Mouse (Mus musculus) fibroblast of lung, adult 2 months (primary cell): ENCODE results near the gene Mbd5.

Experiments
- DNase-seq: peaks from one replicate; pipeline ENCODE4 v3.0.0-alpha.2; 2011; ENCODE audit warnings: low read depth

The Mbd5 gene

DNA sequence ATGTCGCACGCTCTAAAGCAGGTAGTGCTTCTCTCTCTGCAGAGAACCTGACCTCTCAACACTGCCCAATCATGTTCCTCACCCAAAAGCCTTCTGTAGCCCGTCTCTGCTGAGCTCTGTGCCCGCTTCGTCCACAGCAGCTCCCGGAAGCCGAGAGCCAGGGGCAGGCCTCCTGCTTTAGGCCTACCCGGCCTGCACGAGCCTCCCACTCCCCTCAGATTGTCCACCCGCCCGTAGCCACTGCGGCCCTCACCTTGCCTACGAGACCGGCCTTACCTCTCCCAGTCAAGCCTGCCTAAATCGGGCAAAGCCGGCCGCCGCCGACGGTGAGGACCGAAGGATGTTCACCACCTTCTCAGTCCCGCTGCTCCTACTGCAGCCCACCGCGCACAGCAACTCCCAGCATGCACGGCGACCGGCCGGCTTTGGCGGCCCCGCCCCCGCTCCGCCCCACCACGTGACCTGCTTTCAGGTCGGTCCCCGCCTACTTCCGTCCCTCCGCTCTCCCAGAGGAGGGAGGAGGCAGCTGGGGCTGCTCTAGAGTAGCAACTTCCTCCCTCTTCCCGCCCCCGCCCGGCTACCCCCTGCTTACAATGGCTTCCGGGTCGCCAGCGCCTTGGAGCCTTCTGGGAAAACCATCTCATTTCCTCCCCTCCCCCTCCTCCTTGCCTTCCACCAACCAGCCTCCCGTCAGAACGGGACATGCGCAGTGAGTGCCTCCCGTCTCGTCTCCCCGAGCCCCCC lies at the start of gene Mbd5:
Mbd5 (plus strand) TSS at position 668 of the 744 bp plus-strand sequence.
- DNase-seq: peak; percentile 97

DNA sequence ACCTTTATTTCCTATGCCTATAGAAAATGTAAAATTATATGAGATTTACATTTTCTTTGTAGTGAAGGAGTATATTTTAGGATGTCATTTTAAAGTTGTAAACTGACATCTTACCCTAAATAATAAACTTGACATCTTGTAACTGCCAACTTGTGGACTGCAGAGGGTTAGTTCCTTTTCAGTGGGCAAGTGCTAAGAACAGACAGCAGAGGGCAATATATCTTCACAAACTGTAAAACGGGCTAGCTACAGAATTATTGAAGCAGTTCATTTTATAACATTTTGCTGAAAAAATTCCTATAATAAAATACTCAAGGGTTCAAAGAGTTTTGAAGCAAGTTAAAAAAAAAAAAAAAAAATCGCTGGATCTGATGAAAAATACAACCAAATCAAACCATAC lies 40.4 kb upstream of the Mbd5 start:
- peak; percentile 28 for DNase-seq

DNA sequence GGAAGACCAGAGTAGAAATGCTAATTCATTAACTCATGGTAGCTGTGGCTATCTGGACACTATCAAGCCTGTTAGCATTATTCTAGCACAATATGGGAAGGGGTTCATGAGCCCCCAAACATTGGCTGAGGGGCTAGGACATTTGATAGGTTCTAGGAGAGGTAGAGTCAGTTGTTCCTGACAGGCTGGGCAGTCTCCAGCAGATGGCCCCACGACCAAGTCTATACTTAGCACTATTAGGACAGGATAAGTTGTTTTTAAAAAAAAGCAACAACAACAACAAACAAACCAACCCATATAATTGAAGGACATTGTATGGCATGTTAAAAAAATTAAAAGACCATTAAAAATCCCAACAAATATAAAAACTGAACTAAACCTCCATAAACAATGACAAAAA lies 35.1 kb upstream of the Mbd5 start:
- no peak for DNase-seq

DNA sequence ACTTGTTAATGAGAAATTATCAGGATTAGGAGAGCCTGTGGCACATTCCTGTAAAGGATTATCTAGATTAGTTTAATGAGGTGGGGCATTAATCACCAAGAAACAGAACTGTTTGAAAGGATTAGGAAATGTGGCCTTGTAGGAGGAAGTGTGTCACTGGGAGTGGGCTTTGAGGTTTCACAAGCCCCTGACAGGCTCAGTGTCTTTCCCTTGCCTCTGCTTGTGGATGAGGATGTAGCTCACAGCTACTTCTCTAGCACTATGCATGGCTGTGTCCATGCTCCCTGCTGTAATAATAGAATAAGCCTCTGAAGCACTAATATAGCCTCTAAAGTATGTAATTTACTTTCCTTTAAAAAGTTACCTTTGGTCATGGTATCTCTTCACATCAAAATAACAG lies 33.5 kb upstream of the Mbd5 start:
- no peak for DNase-seq

DNA sequence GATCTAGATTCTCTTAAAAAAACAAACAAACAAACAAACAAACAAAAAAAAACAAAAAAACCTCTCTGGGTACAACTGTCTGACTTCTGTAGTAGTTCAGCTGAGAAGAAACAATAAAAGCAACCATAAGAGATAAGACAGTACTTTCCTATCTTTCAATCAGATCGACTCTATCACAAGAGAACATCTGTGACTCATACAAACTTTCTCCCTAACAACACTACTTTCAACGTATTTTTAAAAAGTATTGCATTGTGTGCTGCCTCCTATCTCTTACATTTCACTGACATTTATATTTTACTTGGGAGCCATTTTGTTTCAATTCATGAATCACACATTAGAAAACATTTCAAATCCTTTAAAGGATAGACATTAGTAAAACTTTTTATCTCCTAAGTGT lies 14.2 kb upstream of the Mbd5 start:
- DNase-seq: no peak

DNA sequence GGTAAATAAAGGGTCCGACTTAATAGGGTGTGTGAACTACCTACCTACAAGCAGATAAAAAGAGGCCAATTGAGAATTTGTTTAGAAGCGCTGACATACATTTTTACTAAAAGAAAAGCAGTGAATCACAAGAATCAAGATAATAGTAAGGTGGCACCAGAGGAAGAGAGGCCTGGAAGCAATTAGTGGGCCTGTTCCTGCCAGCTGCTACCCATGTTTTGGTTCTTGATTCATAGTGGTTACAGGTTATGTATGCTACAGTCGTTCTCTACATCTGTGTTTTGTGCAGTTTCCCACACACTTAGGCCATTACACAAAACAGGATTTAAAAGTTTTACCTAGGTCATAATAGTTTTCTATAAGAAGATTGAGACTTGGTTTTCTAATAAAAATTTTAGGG lies 1.5 kb upstream of the Mbd5 start:
- no peak for DNase-seq

DNA sequence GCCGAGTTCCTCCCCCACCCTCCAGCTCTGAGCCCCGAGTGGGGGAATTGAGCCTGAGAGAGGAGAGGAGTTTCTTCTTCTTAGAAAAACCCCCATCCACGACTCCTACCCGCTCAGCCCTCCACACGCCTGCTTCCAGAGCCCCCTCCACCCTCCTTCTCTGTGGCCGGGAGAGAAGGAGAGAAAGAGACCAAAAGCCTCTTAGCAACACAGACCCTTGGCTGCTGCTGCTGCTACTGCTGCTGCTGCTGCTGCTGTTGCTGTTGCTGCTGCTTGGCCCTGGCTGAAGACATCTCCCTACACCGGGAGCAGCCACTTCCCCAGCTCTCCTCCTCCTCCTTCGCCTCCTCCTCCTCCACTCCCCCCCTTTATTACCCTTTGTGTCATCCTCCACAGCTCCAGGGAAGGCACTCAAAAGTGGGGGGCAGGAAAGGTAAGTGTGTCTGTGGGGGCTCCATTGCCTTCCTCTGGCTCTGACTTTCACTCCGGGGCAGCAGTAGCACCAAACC lies 489 bp downstream of the Mbd5 start:
- DNase-seq: no peak

DNA sequence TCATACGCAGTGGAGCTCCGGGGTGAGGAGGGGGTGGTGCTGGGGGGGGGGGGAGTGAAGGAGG lies 776 bp downstream of the Mbd5 start, which contains the start of gene Orc4:
Orc4 (minus strand) TSS at position 26 of the 64 bp plus-strand sequence.
- no peak for DNase-seq

DNA sequence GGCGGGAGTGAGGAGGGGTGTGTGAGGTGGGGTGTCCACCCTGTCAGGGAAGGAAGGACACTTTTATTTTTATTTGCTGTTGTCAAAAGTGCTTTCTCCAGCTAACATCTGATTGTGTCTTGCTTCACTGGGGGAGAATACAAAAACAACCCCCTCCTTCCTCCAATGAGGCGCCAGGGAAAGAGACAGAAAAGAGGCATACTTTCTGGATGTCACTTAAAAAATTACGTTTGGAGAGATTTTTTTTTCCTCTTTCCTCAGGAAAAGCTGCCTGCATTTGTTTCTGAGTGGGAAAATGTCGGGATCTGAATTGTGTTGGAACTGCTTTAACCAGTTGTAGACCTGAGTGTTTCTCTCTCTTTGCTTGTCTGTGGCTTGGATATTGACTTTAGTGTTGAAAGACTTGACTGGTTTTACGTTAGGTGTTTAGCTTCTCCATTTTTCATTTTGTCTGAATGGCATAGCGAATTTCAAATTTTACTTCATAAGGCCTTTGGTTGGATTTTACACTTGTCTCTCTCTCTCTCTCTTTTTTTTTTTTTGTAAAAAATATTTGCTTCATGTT lies 1.1 kb downstream of the Mbd5 start:
- no peak for DNase-seq

DNA sequence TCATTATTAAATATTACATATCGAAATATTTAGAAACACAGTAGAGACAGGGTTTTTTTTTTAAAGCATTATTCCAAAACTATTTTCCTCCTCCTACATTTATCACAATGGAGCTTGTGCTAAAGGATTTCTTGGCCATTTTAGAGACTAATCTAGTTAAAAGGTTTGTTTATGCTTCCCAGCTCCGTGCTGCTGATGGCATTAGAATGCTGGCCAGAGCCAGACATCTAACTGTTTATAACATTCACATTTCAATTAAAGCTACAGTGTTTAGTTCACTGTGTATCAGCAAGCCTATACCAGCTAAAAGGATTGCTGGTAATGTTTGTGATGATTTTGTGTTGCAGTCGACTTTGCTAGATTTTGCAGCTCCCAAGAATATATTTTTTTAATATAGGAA lies 7.3 kb downstream of the Mbd5 start:
- DNase-seq: no peak

DNA sequence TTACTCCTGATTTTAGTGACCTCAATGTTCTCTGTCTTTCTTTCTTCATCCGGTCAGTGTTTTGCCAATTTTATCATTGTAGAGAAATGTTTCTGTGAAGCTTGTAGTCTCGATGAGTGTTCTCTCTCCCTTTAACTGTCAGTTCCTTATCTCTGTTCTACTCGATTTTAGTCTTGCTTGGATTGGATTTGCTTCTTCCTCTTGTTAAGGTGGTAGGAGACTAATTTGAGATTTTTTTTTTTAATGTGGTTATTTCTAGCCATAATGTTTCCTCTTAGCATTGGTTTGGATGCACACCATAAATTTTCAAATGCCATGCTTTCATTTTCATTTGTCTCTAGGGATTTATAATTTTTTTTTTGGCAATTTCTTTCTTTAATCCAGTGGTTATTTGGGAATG lies 29.6 kb downstream of the Mbd5 start:
- DNase-seq: no peak

DNA sequence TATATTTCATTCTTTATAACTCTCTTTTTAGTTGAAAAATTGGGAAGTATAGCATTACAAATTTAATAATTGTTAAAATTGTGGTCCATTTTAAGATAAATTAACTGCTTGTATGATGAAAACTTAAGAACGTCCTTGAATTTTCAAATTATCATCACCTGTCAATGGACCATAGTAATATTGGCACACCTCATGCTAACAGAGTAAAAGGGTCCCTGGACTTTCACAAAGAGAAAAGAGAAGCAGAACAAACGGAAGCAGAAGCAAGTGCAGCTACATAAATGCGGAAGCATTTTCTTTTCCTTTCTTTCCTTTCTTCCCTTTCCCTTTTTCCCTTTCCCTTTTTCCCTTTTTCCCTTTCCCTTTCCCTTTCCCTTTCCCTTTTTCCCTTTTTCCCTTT lies 41.0 kb downstream of the Mbd5 start:
- DNase-seq: no peak

DNA sequence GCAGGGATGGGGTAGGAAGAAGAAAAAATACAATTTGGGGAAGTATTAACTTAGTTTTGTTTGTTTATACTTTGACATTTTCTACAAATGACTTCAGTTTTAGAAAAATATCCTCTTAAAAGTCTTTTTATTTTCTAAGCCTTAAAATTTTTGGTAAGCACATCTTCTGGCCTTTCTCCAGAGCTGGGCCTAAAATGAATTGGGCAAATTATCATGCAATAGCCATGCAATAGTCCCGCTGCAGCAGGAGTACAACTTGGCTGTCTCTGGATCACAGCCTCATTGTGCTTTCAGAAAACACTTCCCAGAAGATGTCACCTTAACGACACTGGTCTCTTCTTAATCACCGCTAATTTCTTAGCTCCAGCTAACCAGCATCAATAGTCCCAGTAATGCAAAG lies 91.2 kb downstream of the Mbd5 start:
- no peak for DNase-seq

DNA sequence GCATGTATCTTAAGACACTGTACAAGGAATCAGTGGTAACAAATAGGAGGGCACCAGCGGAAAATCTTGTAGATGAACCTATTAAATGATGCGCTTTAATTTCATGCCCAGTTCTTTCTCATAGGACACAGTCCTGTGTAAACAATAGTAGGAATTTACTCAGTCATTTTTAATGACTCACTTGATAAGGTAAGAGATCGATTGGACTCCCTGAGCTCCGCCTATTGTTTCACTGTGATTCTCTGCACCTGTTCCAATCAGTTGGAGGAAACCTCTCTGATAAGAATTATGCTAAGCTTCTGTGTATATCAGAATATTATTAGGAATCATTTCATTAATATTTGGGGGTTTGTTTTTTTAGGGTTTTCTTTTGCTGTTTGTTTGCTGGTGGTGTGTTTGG lies 100.7 kb downstream of the Mbd5 start:
- no peak for DNase-seq

DNA sequence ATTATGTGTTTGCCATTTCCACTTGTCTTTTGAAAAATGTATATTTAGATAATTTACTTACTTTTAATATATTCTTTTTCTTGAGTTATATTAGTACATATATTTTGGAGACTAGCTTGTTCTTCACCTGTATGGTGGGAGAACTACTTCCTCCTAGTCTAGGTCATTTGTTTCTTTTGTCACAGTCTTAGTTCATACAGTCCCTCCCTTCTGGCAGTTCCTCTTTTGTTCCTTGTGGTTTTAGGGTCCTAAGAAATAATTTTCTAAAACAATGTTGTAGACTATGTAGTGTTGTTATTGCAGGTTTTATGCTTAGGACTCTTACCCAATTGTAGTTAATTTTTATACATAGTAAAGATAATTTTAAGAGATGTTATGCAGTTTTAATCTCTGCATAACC lies 118.6 kb downstream of the Mbd5 start:
- no peak for DNase-seq

DNA sequence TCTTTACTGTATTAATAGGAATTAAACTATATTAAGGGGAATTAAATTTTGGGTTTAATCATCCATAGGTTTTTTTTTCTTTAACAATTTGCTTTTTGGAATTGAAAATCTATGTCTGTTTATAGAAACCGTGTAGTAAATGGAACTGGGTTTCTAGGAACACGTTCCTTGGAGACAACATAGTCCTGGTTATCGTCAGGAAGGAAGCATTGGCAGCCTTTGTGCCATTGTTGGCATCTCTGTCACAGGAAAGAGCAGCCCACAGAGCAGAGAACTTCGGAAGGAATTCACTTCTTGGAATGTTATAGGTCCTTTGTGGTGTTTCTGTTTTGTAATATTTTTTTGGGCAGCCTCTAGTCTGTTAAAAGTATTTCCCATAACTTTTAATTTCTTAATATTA lies 135.7 kb downstream of the Mbd5 start:
- DNase-seq: no peak

DNA sequence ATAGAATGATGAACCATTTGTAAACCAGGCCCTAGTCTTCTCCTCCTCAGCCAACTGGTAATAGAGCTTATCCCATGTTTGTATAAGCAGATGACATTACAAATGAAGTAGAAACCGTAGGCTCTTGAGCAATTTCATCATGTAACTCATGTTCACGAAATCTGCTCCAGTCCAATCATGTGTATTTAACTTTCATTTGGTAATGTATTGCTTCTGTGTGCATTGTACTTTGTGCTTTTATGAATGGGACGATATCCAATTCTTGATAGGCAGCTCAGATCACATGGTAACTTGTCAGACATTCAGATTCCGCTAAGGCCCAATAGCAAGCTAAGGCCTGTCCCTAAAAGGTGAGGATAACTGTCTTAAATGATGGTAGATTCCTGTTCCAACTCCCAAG lies 141.5 kb downstream of the Mbd5 start:
- no peak for DNase-seq

DNA sequence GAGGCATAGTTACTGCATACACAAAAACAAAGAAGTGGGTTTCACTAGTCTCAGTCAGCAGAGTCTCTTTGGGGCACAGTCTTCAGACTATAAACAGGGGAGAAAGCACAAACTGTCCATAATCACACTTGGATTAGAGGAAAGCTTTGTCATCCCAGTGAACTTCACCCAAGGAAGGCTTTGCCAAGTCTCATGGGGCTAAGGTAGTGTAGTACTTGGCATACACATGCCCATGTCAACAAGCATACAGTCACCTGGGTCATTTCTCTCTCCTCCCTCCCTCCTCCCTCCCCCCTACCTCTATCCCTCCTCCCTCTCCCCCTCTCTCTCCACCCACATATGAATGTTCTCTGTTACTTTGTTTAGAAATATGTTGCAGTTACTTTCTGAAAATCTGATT lies 147.5 kb downstream of the Mbd5 start:
- DNase-seq: no peak

DNA sequence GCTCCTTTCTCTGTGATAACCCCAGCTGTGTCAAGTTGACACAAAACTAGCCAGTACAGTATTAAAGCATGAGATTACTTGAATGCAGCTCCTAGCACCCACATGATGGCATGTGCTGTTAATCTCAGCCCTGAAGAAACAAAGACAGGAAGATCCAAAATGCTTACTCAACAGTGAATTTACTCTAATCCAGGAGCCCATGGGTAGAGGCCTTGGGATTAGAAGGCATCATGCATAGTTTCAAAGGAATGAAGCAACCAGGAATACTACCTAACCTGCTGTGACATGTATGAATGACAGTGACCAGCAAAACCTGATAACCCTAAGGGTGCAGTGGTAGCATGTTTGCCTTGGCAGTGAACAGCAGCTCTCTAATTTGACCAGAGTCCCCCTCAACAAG lies 159.6 kb downstream of the Mbd5 start:
- DNase-seq: no peak

DNA sequence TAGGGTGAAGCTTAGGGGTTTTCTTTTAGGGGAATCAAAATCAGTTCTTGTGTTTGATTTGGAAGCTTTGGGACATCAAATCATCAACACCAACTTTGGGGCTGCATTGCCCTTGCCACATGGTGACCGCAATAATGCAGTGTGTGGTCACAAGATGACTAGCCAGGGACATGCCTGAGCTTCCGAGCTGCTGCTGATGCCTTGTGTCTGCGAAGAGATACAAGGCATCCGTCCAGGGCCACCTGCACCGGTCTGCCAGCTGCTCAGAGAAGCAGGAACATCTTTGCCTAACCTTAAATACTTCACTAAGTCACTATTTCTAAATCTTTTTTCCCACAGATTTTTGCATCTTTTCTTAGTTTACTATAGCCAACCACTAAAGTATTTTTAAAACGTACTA lies 170.6 kb downstream of the Mbd5 start:
- no peak for DNase-seq

DNA sequence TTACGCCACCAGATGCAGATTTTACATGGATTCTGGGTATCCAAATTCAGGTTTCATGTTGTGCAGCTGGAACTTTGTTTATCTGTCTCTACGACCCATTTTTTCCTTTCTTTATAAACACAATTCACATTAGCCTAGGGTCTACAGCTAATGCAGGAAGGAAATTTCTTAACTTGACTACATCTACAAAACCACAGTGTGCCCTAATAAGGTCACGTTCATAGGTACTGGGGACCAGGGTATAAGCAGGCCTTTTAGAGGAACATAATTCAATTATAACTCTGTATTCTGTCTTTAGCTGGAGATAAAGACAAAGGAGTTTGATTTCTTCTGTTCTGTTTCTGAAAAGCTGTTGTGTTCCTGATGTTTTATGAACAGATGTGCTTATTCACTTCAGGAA lies 172.3 kb downstream of the Mbd5 start:
- no peak for DNase-seq

DNA sequence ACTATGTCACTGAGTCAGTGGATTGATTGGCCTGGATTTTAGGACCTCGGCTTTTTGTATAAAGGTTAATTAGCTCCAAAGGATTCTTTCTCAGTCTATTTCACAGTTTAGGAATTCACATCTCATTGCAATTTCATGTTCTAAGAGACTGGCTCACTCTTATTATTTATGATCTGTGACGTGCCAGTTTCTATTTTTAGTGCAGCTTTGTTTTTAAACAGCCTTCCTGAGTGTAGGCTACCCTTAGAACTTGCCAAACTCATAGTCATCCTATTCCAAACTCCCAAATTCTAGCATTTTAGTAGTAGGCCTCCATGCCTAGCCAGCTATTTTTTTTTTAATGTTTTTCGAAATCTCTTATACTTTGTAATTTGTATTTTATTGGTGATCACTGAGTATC lies 192.9 kb downstream of the Mbd5 start:
- peak; percentile 7 for DNase-seq

DNA sequence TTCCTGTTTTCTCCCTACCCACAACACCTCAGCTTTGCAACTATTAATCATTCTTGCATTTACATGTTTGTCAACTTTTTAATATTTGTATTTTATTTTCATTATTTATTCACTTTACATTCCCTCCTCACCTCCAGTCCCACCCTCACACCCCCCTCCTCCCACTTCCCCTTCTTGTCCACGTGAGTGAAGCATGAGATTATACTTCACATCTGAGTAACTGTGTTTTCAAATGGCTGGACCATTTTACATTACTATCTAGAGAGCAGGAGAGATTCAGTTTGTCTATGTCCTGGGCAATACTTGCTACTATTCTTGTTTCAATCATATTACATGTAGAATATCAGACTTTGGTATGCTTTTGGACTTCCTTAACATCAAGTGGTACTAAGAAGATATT lies 204.3 kb downstream of the Mbd5 start:
- DNase-seq: no peak

DNA sequence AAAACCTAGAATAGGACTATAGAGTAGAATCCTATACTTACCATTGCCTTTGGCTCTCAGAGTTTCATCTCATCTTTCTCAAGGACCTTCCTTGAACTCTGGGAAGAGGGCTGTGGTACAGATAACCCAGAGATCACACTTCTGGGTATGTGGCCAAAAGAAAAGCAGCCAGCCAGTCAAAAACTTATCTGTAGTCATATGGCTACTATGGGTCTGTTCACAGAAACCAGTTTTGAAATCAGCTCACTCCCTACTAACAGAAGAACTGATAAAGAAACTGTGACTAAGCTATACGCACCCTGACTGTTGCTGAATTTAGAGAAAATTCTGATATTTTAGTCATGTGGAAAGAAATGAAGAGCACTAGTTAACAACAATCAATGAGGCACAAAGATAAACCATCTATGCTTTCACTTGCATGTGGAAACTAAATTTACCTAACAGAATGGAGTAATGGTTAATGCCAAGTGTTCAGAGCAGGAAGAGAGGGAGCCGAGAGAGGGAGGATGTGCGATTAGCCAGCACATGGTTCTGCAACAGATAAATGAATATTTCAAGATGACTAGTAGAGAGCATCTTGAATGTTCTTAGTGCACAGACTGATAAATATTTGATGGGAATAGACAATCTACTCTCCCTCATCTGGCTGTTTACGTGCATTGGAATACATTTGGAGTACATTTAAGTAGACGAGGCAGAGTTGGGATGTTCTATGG lies 211.1 kb downstream of the Mbd5 start:
- no peak for DNase-seq
